Mouse (Mus musculus) macrophage (primary cell): ENCODE results near the gene Pbx3. TPM values are rescaled to one million over a fixed set of nuclear protein-coding genes. Genes with fewer than 3 reads are reported as not detected.

Experiments used
- H3K27ac ChIP-seq: fragments of 350-480 bp; formaldehyde crosslinking; 2 replicates; pipeline ENCODE4 v1.9.0; 2021
- H3K36me3 ChIP-seq: fragments of 350-480 bp; formaldehyde crosslinking; 2 replicates; pipeline ENCODE4 v1.9.0; 2021; ENCODE audit errors: inconsistent target
- H3K4me3 ChIP-seq: fragments of 350-480 bp; formaldehyde crosslinking; 2 replicates; pipeline ENCODE4 v1.9.0; 2021; ENCODE audit errors: inconsistent target
- H3K79me2 ChIP-seq: fragments of 350-480 bp; formaldehyde crosslinking; 2 replicates; pipeline ENCODE4 v1.9.0; 2021; ENCODE audit errors: inconsistent target
- WGBS: methylation state at CpG from one replicate; pipeline ENCODE4 v1.1.7; 2026; ENCODE audit warnings: inconsistent platforms; ENCODE audit not compliant: missing documents; 5-methylcytosine and 5-hydroxymethylcytosine counted together
- polyA plus RNA-seq: library from polyadenylated mRNA; stranded (reverse); fragments of 250-400 nt; gene quantifications from 3 replicates; pipeline ENCODE4 v1.2.4, GENCODE M21; 2018; ENCODE audit warnings: inconsistent platforms

Gene Pbx3
- polyA plus RNA-seq, 1 experiment from 2014 or later = 6.6 TPM

DNA sequence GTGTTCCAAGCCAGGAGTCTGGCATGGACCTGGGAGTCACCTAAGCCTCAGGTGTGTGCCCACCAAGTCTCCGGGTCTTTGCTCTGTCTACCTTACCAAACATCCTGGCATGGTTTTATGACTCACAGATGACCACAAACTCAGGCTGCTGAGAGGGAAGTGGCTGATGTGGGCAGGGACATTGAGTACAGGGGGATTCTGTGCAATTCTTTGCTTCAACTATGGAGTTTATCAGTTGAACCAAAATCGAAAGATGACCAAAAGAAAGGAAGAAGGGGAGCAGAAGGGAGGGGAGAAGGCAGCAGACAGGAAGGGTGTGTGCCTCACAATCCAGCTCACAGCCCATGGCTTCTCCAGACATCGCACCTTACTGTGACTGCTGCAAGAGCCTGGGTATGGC is 210.5 kb downstream of the Pbx3 start:
- WGBS = 8% methylated on average over 3 of the region's 3 CpGs
- H3K79me2 ChIP-seq = no peaks in the 10 kb centered on the region
- no peak overlapping the region for H3K27ac ChIP-seq
- H3K36me3 ChIP-seq = no peaks in the 10 kb centered on the region
- no peak overlapping the region for H3K4me3 ChIP-seq

DNA sequence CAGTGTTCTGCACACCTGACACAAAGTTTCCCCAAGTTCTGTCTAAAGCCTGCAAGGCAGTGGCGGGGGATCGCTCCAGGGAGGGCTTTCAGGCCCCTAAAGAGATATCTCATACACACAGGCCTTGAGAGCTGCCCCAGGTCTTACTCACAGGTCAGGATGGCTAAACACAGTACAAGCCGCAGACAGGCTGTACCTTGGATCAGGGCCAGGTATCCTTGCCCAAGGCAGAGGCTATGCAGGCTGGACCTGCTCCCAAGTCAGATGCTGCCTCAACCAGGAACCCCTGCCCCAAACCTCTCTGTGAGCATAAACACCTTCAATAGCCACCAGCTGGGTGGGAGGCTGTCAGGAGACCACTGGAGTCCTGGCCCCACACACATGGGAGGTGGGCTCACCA is 215.2 kb downstream of the Pbx3 start:
- Histone ChIP-seq H3K4me3 (no peak overlapping the region), H3K36me3 (no peaks in the 10 kb centered on the region), H3K79me2 (no peaks in the 10 kb centered on the region), H3K27ac (no peak overlapping the region)
- WGBS = 96% methylated on average over 3 of the region's 3 CpGs

DNA sequence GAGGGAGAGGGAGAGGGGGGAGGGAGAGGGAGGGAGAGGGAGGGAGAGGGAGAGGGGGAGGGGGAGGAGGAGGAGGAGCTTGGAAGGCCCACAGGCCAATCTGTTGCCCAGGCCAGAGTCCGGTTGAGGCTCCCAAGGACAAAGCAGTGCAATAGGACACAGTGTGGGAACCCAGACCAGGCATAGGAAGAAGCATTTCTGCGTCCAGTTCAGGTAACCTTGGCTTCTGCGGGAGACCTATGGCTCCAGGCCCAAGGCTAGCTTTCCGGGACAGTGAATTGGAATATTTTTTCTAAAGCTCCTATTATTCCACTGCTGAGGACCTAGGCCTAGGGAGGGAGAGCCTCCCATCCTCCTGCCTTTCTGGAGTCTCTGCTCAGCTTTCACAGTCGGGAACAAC is 218.1 kb downstream of the Pbx3 start:
- 81% methylated on average over 5 of the region's 5 CpGs for WGBS
- H3K27ac ChIP-seq = no peak overlapping the region
- H3K4me3 ChIP-seq = no peak overlapping the region
- no peaks in the 10 kb centered on the region for H3K79me2 ChIP-seq
- no peaks in the 10 kb centered on the region for H3K36me3 ChIP-seq

DNA sequence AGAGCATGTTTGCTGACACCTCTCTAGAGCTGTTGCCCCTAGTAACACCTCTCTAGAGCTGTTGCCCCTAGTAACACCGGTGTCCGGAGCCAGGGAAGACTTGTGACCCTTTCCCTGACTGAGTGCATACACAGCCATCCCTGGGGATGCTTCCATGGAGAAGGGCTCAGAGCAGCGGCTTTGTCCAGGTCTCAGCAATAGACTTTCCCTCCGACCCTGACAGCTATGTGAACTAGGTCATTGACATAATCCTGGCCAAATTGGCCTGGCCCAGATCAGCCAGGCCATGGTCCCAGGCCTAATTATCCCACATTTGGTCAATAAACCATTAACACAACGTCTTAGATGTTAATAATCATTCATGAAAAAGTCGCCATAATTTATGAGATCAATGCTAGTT is 219.6 kb downstream of the Pbx3 start:
- H3K4me3 ChIP-seq = no peak overlapping the region
- 89% methylated on average over 6 of the region's 6 CpGs for WGBS
- no peak overlapping the region for H3K27ac ChIP-seq
- H3K36me3 ChIP-seq = no peaks in the 10 kb centered on the region
- no peaks in the 10 kb centered on the region for H3K79me2 ChIP-seq

DNA sequence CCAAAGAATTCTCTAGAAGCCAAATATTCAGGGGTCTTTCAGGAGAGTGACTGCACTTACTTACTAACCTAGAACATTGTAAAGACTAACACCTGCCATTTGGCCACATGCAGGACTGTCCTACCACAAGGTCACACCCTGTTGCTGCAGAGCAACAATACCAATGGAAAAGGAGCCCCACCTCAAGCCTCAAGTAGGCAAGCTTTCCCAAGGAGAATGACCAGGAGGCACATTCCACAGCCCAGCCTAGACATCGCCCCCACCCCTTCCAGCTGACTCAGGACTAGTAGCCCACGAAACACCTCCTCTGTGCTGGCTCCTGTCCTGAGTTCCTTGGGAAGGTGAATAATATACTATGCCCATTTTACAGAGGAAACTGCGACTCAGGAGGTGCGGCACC is 222.4 kb downstream of the Pbx3 start:
- WGBS = 93% methylated on average over 4 of the region's 4 CpGs
- H3K27ac ChIP-seq = no peak overlapping the region
- H3K4me3 ChIP-seq = no peak overlapping the region
- H3K79me2 ChIP-seq = no peaks in the 10 kb centered on the region
- H3K36me3 ChIP-seq = no peaks in the 10 kb centered on the region

DNA sequence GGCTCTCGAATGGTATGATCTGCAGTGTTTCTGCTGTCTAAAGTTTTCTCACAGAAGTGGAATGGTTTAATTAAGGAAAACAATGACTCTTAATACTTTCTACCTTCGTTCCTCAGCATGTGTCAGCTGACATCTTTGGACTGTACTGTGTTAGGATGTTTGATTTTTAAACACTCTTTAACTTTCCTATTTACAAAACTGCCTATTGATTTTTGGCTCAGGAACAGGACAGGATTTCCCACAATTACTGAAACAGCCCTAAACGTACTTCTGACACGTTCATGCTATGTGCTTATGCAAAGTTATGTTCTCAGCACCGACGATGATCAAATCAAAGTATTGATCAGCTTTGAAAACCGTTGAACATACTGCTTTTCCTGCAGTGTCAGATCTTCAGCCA is 224.7 kb downstream of the Pbx3 start:
- no peaks in the 10 kb centered on the region for H3K79me2 ChIP-seq
- 94% methylated on average over 7 of the region's 7 CpGs for WGBS
- no peak overlapping the region for H3K27ac ChIP-seq
- no peaks in the 10 kb centered on the region for H3K36me3 ChIP-seq
- H3K4me3 ChIP-seq = no peak overlapping the region

DNA sequence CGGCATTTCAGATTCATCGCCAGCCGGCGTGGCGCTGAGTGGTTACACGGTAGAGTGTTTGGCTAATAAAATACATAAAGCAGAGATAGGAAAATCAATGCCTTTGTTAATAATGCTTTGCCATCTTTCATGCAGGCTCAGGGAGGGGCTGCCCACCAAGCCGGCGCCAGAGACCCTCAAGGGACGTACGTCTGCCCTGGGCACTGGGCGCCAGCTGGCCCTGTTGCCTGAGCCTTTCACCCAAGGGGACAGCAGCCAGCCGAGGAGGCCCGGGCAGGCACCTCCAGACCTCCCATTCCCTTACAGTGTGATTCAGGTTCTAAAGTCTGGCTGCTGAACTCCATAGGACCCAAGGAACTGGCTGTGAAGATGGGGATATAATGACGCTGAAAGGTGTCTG is 225.5 kb downstream of the Pbx3 start:
- Histone ChIP-seq H3K4me3 (no peak overlapping the region), H3K27ac (no peak overlapping the region), H3K36me3 (no peaks in the 10 kb centered on the region), H3K79me2 (no peaks in the 10 kb centered on the region)
- WGBS = 93% methylated on average over 14 of the region's 14 CpGs

DNA sequence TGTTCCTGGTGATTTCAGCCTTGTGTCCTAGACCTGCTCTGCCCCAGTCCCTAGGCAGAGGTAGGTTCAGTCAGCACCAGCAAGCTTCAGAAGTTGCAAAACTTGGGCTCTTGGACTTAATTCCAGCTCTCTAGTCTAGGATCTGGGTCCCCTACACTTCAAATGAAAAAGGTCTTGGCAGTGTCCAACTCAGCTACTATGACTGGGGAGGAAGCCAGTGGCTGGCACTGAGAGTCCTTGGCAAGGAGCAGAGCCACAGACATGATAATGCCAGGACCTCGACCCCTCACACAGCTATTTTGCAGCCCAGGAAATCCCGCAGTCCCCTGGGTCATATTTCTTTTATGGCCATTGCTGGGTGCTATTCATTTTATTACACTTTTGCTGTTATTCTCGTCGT is 225.9 kb downstream of the Pbx3 start:
- Histone ChIP-seq H3K27ac (no peak overlapping the region), H3K79me2 (no peaks in the 10 kb centered on the region), H3K4me3 (no peak overlapping the region), H3K36me3 (no peaks in the 10 kb centered on the region)
- WGBS = 92% methylated on average over 4 of the region's 4 CpGs

DNA sequence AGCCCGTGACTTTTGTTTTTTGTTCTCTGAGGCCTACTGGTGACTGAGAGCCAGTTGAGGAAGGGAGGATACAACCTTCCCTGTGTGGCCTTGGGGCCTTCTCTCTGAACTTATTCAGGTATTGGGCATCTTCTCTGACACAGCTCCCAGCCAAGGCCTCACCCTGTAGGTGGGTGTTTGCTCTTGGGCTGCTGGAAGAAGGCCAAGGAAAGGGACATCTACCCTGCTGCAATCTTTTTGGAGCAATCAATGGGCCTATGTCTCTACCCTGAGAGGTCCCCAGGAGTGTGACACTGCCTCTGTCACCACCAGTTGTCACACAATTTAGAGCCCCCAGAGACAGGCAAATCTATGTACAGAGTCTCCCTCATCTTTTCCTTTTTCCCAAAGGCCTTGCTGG is 226.5 kb downstream of the Pbx3 start:
- Histone ChIP-seq H3K27ac (no peak overlapping the region), H3K36me3 (no peaks in the 10 kb centered on the region), H3K79me2 (no peaks in the 10 kb centered on the region), H3K4me3 (no peak overlapping the region)
- WGBS = 80% methylated on average over 1 of the region's 1 CpGs

DNA sequence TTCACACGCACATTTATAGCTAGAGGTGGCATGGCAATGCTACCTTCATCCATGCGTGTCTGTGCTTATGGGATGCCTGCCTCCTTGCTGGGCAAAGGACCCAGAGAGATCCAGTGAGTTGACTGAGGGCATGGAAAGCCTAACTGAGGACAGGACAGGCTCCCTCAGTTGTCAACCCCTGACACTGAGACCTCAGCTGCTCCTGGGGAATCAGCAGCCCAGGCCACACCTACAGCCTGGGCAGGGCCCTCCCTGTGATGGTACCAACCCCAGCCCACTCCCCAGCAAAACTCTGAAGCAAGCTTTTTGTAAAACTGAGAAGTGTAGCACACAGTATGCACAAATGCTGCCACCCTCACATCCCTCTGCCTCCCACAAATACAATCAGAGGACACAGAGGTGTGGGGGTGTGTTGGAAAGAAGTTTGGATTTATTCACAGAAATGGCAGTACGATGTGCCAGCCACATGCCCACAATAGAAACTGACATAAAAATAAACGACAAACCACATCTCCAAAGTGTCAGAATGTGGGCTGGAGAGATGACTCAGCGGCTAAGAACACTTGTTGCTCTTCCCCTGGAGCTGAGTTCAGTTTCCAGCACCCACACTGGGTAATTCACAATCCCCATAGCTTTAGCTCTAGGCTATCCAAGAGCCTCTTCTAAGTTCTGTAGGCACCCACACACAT is 233.3 kb downstream of the Pbx3 start:
- WGBS = 35% methylated on average over 5 of the region's 5 CpGs
- Histone ChIP-seq H3K4me3 (no peak overlapping the region), H3K36me3 (no peaks in the 10 kb centered on the region), H3K27ac (no peak overlapping the region), H3K79me2 (no peaks in the 10 kb centered on the region)

DNA sequence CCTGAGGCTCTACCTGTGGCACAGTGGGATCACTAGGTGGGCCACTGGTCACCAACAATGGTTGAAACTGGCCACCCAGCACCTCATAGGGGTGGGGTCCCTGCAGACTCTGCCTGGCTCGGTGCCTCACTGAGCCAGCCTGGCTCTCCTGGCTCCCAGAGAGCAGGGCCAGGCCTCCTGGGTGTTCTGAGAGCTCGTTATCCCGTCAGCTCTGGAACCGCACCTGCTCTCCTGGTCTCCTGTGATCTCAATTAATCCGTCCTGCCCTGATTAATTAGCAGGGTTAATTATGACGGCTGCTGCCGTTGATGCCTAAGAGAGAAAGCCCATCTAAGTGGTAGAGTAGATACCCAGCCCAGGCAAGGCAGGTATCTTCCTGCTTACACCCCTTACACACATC is 237.6 kb downstream of the Pbx3 start:
- Histone ChIP-seq H3K27ac (no peak overlapping the region), H3K79me2 (no peaks in the 10 kb centered on the region), H3K36me3 (no peaks in the 10 kb centered on the region), H3K4me3 (no peak overlapping the region)
- 96% methylated on average over 5 of the region's 7 CpGs for whole genome bisulfite sequencing

DNA sequence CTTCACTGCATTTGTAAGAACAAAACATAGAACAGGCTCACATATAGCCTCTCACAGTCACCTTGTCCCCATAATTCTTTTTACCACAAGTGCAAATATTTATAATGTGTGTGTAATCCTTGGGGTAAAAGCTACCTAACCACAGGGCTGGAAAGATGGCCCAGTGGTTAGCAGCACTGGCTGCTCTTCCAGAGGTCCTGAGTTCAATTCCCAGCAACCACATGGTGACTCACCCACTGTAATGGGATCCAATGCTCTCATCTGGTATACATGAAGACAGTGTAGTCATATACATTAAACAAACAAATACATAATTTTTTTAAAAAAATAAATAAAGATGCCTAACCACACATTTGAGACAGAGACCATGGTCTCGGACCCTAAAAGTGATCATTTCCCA is 240.2 kb downstream of the Pbx3 start:
- Histone ChIP-seq H3K4me3 (no peak overlapping the region), H3K36me3 (no peaks in the 10 kb centered on the region), H3K27ac (no peak overlapping the region), H3K79me2 (no peaks in the 10 kb centered on the region)
- WGBS = 92% methylated on average over 1 of the region's 1 CpGs

DNA sequence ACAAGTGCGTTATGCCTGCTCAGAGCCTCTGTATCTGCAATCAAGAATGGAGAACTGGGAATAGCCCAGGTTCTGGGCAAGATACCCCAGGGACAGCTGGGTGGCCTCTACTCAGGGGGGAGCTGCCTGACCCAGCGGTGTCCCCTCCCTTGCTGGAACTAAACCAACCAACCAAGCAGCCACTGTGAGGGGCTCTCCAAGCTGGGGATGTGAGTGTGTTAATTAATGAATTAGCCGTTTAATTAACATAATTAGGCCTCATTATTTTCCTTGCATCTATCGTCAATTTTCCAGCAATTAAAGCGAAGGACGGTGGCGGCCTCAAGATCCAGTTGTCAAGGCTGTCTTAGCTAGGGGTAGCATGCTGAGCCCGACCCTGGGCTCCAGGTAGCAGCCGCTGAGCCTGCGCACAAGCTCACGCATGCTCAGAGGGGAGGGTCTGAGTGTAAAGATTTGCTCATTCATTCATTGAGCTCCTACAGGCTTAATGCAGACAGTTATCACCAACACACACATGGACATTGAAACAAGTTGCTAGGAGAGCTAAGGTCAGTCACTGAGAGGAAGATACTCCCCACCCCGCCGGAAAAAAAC is 243.2 kb downstream of the Pbx3 start:
- 86% methylated on average over 13 of the region's 13 CpGs for WGBS
- Histone ChIP-seq H3K27ac (no peak overlapping the region), H3K79me2 (no peaks in the 10 kb centered on the region), H3K36me3 (no peaks in the 10 kb centered on the region), H3K4me3 (no peak overlapping the region)

DNA sequence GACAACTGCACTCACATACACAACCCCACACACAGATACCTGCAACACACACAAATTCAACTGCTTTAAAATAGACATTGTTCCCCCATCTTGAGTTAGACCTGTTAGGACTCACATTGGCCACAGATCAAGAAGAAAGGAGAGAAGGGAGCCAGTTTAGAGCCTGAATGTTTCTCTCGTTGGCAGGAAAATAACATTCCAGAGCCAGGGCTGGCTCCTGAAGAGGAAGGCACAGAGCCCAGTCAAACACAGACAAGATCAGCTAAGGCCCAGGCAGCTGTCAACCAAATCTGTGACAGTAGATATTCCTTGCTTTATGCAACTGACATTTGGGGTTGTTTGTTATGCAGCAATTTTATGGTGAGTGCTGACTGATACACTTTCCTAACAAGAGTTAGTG is 245.1 kb downstream of the Pbx3 start:
- 100% methylated on average over 1 of the region's 1 CpGs for WGBS
- Histone ChIP-seq H3K36me3 (no peaks in the 10 kb centered on the region), H3K27ac (no peak overlapping the region), H3K79me2 (no peaks in the 10 kb centered on the region), H3K4me3 (no peak overlapping the region)

DNA sequence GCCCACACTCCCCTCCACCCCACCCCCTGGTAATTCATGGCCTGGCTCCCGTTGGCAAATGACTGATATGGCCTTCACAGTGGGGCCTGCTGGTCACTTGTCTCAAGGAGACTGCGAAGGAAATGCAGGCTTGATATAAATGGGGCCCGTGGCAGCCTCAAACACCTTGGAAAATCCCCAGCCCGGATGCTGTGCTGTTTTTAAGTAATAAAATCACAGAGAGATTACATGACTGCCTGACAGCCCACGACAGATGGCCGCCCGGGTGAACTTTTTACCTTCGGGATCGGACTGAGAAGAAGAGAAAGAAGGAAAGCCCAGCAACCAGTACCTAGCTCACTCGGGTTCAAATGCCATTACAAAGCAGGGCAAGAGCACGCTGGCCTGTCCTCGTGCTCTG is 249.0 kb downstream of the Pbx3 start:
- no peaks in the 10 kb centered on the region for H3K79me2 ChIP-seq
- WGBS = 76% methylated on average over 12 of the region's 12 CpGs
- H3K36me3 ChIP-seq = no peaks in the 10 kb centered on the region
- H3K27ac ChIP-seq = no peak overlapping the region
- H3K4me3 ChIP-seq = no peak overlapping the region
